Mouse (Mus musculus) duodenum, adult 2 months (tissue): ENCODE results near the gene Lrrc8e. TPM values are rescaled to one million over a fixed set of nuclear protein-coding genes. Genes with fewer than 3 reads are reported as not detected.

ENCODE experiments used
- polyA plus RNA-seq: library from polyadenylated mRNA; depleted of rRNA; stranded (reverse); fragments of >200 nt; gene quantifications from 2 replicates; pipeline ENCODE4 v1.2.3, GENCODE M21; 2012; ENCODE audit warnings: low replicate concordance; rRNA removed

The Lrrc8e gene
- 0.13 and 0.53 TPM in 2 replicates for polyA plus RNA-seq

GRCm38 (mm10) chr8:4226739-4227347 lies at the start of gene Lrrc8e:
Lrrc8e (plus strand) TSS chr8:4226827.

GRCm38 (mm10) chr8:4216791-4217621 lies 9.6 kb upstream of the Lrrc8e start, which contains the start of gene Prr36:
Prr36 (minus strand) TSS chr8:4217459.

GRCm38 (mm10) chr8:4238434-4239192 lies 12.0 kb downstream of the Lrrc8e start, which contains the start of the genes Map2k7 and Gm49320:
Map2k7 (plus strand) TSS chr8:4238740.
Gm49320 (plus strand) TSS chr8:4238865.

GRCm38 (mm10) chr8:4247951-4248540 lies 21.4 kb downstream of the Lrrc8e start, which contains the start of gene Tgfbr3l:
Tgfbr3l (plus strand) TSS chr8:4248214.

GRCm38 (mm10) chr8:4252934-4253841 lies 26.6 kb downstream of the Lrrc8e start, which contains the start of gene Snapc2:
Snapc2 (plus strand) TSS chr8:4253080.

GRCm38 (mm10) chr8:4259125-4259804 lies 32.6 kb downstream of the Lrrc8e start, which contains the start of gene Ctxn1:
Ctxn1 (minus strand) TSS chr8:4259274.

GRCm38 (mm10) chr8:4275275-4276110 lies 48.9 kb downstream of the Lrrc8e start, which contains the start of gene Timm44:
Timm44 (minus strand) TSS chr8:4275913.

Other genes starting within 250 kb of the Lrrc8e start
- 0.61 TPM in 1 of 2 replicates, not detected in the other for gene Cd209f, start 121.0 kb upstream of the Lrrc8e start, polyA plus RNA-seq
- gene Cd209g, start 92.7 kb upstream of the Lrrc8e start, polyA plus RNA-seq = 0.26 and 0.29 TPM in 2 replicates
- 3.0 and 4.0 TPM in 2 replicates for gene Evi5l, start 60.3 kb upstream of the Lrrc8e start, polyA plus RNA-seq
- gene Prr36, start 9.4 kb upstream of the Lrrc8e start, polyA plus RNA-seq = 0.05 and 0.21 TPM in 2 replicates
- 10.3 and 33.8 TPM in 2 replicates for gene Map2k7, start 11.9 kb downstream of the Lrrc8e start, polyA plus RNA-seq
- 0.59 and 0.61 TPM in 2 replicates for gene Gm49320, start 12.0 kb downstream of the Lrrc8e start, polyA plus RNA-seq
- 22.7 and 101 TPM in 2 replicates for gene Tgfbr3l, start 21.4 kb downstream of the Lrrc8e start, polyA plus RNA-seq
- gene Snapc2, start 26.3 kb downstream of the Lrrc8e start, polyA plus RNA-seq = 19.2 and 28.2 TPM in 2 replicates
- gene Ctxn1, start 32.4 kb downstream of the Lrrc8e start, polyA plus RNA-seq = 13.0 and 16.8 TPM in 2 replicates
- gene Timm44, start 49.1 kb downstream of the Lrrc8e start, polyA plus RNA-seq = 39.8 and 59.7 TPM in 2 replicates
- 82.8 and 123 TPM in 2 replicates for gene Ccl25, start 98.4 kb downstream of the Lrrc8e start, polyA plus RNA-seq
- gene Elavl1, start 98.6 kb downstream of the Lrrc8e start, polyA plus RNA-seq = 16.9 and 17.9 TPM in 2 replicates